Mouse (Mus musculus) layer of hippocampus, adult 9-10 months (tissue): ENCODE measurements around the gene Elavl2.

Source experiments
- DNase-seq: peaks from one replicate; pipeline ENCODE4 v3.0.0; 2022; ENCODE audit warnings: low spot score

Gene Elavl2

DNA sequence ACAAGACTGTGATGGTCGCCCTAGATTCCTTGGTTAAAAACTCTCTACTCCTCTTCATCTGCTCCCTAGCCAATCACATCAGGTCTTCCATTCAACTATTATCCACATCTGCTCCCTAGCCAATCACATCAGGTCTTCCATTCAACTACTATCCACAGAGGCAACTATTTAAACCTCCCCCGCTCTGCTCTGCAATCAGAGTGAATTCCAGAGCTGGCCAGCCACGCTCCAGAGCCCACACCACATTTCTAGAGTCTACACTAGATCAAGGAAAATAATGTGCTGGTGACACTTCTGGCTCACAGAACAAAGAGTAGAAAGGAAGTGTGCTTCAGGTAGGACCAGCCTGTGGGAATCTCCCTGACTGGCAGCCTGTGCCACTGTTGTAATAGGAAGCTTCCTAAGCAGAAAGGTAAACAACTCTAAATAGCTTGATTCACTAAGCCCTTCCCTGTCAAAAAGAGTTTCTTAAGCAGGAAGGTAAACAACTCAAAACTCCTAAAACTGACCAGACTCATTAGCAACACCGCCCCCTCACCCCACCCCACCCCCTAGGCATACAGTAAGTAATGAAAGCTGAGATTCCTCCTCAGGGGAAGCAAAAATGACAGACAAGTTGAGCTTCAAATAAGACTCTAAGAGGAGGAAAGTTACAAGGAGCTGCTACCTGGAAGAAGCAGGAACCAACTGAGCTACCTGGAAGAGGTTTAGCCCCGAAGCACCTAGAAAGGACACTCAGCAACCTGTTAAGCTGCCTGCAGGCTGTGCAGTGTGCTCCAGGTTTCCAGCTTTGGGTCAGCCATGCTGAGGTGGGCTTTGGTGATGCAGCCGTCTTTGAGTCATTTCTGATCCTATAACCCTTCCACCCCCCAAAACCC is 191.9 kb downstream of the Elavl2 start:
- no peak for DNase-seq
